Mouse (Mus musculus) naive thymus-derived CD4-positive, alpha-beta T cell, adult 2 months (primary cell): ENCODE data around the gene Sebox.

Source experiments
- DNase-seq: peaks from one replicate; pipeline ENCODE4 v3.0.0-alpha.2; 2011; ENCODE audit warnings: low read depth

The Sebox gene

DNA sequence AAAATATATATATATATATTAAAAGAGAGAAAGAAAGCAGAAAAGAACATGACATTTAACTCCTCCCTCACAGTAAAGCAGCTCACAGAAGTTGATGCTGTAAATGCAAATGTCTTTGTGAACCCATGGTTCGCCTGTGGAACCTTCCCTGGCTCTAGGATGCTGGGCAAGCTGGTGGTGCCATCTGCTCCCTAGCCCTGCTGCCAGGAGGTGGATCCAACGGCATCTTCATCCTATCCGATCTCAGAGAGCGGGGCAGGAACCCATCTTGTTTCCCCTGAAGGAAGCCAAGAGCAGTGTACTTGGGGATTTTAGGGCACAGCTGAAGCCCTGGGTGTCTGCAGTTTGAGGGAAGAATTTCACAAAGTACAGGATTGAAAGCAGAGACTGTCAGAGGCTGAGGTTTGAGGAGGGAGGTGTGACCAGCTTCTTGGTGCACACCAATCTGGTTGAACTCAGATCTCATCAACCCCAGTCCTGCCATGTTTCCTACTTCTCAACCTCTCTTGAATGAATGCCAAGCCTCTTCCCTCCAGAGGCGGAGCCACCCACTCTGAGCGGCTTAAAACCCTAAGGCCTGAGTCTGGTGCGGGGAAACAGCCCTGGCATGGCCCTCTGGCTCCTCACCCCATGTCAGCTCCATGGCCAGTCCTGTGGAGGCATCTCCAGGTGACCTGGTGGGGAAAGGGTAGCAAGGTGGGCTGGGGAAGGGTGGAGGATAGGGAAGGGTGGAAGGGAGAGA, at the start of gene Sebox:
Sebox (plus strand) TSS at position 539 of the 742 bp plus-strand sequence.
- DNase-seq, result no peak

- peak; percentile 85 for DNase-seq
These were observed 49.6 kb upstream of the Sebox start for GRCm38 (mm10) chr11:78453675-78454074.

DNA sequence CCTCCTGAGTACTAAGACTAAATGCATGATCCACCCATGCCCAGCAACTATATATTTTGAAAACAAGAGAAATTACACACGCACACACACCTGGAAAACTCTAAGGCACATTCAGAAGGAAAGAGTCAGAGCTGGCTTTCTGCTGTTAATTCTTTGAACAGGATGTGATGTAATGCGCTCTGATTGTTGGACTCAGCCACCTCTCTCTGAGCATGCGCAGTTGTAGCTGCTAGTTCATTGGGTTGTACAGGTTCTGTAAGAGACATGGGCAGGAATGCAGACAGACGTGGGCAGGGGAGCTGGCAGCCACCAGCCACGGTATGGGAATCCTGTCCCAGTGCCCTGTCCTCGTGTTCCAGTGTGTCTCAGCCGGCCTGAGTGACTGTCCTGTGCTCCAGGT, 49.0 kb upstream of the Sebox start:
- DNase-seq, result peak; percentile 19

GRCm38 (mm10) chr11:78455308-78455707, 47.9 kb upstream of the Sebox start:
- DNase-seq, result peak; percentile 62

DNA sequence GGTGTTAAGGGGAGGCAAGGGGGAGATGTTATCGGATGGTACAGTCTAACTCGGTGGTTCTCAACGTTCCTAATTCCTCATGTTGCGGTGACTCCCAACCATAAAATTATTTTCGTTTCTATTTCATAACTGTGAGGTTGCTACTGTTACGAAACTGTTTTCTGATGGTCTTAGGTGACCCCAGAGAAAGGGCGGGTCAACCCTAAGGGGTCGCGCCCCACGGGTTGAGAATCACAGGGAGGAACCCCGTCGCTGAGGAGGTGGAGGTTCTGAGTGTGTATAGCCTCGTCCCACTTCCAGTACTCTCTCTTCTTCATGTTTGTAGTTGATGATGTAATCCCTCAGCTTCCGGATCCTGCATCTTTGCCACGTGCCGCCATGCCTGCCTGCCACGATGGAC, 44.5 kb upstream of the Sebox start:
- no peak for DNase-seq

GRCm38 (mm10) chr11:78461894-78462293, 41.4 kb upstream of the Sebox start:
- peak; percentile 41 for DNase-seq

DNA sequence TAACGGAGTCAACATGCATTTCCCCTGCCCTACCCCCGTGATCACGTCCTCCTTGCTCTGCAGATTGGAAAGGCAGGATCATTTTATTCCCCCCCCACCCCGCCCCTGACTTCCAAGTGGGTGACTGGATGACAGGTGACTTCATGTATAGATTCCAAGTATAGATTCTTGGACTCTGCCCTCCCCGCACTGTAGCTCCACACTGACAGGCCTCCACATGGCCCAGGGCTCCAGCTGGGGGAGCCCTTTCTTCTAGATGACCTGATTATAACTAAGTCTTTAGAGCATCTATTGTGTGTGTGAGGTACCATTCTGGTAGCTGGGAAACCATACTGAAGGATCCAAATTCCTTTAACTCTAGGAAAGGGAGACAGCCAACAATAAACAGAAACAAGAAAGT, 40.6 kb upstream of the Sebox start:
- no peak for DNase-seq

DNA sequence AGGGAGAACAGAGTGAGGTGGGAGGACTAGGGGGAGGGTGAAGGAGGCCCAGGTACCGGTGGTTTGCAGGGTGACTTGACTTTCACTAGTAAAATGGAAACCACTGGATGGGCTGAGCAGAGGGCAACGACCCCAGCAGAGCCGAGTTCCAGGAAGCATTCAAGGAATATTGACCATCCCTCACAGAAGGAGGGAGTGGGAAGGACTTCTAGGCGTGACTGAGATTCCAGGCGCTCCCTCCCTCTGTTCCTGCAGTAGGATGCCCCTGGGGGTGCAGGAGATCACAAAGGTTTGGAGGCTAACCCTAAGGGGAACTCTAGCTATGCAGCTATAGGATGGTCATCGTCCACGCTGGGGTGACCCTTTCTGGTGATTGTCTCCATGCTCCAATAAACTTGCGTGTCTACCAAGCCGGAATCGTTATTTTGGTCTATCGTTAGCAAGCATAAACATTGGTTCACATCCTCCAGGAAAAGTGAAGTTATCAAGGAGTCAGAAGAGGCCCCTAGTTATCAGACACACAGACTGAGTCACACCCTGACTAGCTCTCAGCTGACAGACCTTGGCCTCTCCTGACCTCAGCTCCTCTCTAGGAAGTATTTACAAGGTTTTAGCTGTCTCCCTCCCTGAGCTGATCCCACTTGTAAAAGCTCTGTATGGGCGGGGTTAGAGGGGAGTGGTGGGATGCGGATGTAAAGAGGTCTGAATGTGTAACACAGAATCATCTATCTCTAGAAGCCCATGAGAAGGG, 39.8 kb upstream of the Sebox start:
- DNase-seq, result no peak

DNA sequence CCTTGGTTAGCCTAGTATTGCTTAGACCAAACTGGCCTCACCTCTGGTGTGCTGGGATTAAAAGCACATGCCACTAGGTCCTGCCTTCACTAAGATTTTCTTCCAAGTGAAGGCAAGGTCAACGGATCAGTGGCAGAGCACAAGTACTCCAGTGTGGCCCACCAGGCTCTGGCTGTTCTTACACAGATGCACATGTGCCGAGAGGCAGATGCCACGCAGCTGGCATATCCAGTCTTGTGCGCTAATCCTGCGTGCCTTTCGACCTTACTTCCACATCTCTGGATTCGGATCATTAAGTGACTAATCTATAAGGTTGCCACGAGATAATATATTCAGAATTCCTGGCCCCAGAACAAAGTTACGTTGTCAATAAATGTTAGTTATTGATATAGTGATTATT, 38.1 kb upstream of the Sebox start:
- no peak for DNase-seq

- peak; percentile 74 for DNase-seq
These were observed 37.6 kb upstream of the Sebox start, which contains the start of gene Slc46a1 for GRCm38 (mm10) chr11:78465568-78466180. Gene Slc46a1 (plus strand): TSS chr11:78465697.

DNA sequence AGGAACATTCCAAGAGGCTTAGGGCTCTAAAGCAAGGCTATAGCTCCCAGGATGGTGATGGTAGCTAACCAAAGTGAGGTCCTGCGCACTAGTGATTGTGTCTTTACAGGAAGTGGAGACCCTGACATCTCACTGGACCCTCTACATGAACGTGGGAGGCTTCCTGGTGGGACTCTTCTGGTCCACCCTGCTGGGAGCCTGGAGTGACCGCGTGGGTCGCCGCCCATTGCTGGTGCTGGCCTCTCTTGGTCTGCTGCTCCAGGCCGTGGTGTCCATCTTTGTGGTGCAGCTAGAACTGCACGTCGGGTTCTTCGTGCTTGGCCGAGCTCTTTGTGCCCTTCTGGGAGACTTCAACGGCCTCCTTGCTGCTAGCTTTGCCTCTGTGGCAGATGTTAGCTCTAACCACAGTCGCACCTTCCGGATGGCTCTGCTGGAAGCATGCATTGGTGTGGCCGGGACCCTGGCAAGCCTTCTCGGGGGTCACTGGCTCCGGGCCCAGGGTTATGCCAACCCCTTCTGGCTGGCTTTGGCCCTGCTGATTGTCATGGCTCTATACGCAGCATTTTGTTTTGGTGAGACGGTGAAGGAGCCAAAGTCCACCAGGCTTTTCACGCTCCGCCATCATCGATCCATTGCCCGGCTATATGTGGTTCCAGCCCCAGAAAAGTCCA, 36.9 kb upstream of the Sebox start:
- DNase-seq, result no peak

DNA sequence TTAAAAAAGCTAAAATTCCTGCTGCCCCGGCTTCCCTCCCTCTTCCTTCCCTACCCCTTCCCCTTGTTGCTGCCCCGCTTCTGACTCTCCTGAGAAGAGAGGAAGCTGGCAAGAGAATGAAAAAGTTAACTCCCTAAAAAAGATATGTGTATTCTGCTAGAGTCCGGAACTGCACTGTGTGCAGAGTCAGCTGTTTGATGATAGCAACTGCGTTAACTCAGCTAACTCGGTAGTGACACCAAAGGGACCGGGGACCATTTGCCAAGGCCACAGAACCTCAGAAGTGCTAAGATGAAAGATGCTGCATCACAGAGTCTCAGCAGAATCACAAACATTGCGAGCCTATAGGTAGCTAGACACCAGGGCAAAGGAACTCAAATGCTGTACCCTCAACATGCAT, 35.7 kb upstream of the Sebox start:
- no peak for DNase-seq

- DNase-seq, result no peak
These were observed 35.3 kb upstream of the Sebox start for GRCm38 (mm10) chr11:78467932-78468331.

- no peak for DNase-seq
These were observed 31.7 kb upstream of the Sebox start for GRCm38 (mm10) chr11:78471326-78472103.

DNA sequence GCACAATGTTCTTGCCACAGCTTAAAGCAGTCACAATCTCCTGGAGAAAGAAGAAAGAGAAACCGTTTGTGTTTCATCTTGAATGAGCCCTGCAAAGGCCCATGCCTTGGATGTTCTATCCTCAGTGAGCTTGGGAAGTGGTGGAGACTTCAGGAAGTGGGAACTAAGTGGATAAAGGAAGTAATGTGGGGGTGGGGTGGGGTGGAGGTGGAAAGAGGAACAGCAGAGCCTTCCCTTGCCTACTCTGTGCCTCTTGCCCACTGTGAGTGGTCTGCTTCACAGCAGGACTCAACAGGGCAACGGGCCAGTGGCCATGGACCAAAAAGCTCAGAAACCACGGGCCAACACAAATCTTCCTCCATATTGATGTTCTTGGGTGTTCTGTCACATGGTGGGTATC, 28.0 kb upstream of the Sebox start:
- DNase-seq, result no peak

DNA sequence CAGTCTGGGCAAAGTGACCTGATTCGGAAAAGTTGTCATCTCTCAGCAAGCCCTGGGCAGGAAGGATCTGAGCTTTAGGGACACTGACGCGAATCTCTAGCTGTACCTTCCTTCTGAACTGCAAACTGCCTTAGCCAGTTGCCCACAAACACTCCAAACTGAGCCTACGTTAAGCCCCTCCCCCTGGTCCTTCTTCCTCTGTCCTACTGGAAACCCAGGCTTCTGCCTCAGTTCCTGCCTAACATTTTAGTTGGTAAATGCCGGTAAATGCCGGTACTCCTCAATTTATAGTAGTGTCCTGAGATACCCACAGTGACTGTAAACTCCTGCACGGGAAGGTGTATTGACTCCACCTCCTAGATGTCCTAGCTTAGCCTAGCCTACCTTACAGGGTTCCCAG, 19.6 kb upstream of the Sebox start:
- no peak for DNase-seq

DNA sequence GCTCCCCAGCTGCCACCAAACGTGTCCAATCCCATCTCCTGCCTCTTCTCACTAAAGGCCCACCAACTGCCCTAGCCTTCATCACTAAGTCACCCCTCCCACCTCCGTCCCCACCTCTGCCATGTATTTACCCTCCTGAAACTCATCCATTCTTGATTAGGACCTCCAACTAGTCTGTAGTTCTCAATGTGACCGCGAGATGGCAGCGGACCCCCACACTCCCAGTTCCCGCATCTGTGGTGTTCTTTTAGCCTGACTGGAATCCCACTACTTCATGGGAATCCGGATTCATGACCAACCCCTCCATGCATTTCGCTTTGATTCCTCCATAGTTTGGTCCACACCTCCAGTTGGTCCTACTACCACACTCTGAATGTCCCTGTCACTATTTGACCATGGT, 15.1 kb upstream of the Sebox start:
- peak; percentile 72 for DNase-seq

- no peak for DNase-seq
These were observed 12.4 kb upstream of the Sebox start for GRCm38 (mm10) chr11:78490781-78491241.

- DNase-seq, result peak; percentile 49
These were observed 7.3 kb upstream of the Sebox start for GRCm38 (mm10) chr11:78495904-78496303.

DNA sequence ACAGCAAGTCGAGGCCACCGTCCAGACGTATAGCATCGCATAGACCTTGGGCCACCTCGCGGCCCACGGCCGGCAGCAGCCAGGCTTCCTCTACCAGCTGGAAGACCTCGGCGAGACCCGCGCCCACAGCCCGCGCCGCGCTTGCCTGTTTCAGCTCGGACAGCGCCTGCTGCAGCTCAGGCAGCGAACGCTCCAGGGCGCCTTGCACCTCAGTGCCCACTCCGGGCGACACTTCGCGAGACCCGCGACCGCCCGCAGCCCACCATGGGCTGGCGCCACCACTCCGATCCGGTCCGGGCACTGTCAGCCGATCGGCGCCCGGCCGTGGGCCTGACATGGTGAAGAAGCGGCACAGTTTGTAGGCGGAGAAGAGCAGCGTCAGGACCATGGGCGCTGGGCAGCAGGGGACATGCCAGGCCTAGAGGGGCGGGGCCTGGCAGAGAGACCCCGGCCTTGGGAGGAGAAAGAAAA, 6.1 kb upstream of the Sebox start:
- no peak for DNase-seq
